Mouse (Mus musculus): ENCODE data around the gene Pias4. TPM values are rescaled to one million over a fixed set of nuclear protein-coding genes. Genes with fewer than 3 reads are reported as not detected.
A peak's percentile ranks its signal among the peaks of the same experiment; 100 is the strongest.
"Not testable (repeated sequence)": the region's sequence is repeated elsewhere in the genome, so short reads cannot be mapped to it uniquely, and the experiment has no call there.

Gene Pias4
- total RNA-seq (2021) = 10 to 100 TPM; 25.9 to 28.1 TPM
- long read RNA-seq, experiment 1, transcript Pias4-201 (11 exons, 2,571 nt) = major isoform, 19 of 25 reads
- long read RNA-seq, experiment 1, partial matches to known transcripts = 4 of 25 reads
- long read RNA-seq, experiment 1, other reads (novel, unspliced or antisense) = 2 of 25 reads
- long read RNA-seq, experiment 2, transcript Pias4-201 (11 exons, 2,571 nt) = major isoform, 30 of 42 reads
- long read RNA-seq, experiment 2, partial matches to known transcripts = 3 of 42 reads
- long read RNA-seq, experiment 2, other reads (novel, unspliced or antisense) = 8 of 42 reads

DNA sequence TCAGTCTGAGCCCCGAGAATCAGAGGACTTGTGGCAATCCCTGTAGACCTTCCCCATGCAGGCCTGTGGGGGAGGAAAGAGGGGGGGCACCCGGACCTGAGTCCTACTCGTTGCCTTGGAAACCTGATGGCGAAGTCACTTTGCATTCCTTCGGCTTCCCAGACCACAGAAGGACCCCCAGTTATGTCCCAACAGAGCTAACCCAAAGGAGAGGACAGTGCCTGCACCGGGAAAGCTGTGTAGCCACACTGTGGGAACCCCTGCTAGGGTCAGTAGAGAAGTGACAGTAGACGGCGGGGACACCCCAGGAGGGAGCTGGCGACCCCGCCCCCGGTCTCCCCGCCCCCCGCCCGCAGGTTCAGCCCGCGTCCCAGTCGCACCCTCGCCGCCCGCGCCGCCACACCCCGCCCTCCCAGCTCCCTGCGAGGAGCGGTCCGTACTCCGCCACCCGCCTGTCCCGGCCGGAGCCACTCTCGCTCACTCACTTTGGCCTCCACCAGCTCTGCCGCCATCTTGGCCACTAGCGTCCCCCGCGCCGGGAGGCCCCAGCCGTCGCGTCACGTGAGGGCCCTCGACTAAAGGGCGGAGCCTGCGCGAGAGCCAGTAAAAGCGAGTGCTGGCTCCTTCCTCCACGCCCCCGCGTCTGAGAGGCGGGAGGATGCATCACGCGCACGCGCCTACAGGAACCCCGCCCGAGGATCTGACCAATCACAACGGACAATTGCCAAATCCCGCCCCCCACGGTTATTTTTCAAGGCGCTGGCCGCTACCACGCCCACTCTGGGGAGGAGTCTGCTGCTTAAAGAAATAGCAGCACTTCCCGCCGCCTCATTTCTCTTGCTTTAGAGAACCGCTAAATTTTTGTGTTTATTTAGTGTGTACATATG, at the start of gene Pias4:
Gene Pias4 (minus strand): TSS at position 724 of the 887 bp plus-strand sequence.
- DNase-seq (ENCODE audit: low spot score in 2 of 2) = peak; percentile 100

DNA sequence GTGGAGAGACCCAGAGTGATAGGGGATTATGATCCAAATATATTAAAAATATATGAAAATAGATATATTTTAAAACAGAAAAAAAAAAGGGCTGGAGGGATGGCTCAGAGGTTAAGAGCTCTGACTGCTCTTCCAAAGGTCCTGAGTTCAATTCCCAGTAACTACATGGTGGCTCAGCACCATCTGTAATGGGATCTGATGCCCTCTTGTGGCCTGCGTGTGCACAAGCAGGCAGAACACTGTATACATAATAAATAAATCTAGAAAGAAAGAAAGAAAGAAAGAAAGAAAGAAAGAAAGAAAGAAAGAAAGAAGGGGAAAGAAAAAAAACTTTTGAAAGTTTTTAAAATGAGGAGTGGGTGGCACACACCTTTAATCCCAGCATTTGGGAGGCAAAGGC, 49.5 kb upstream of the Pias4 start:
- DNase-seq (ENCODE audit: low spot score in 2 of 2) = not testable (repeated sequence)

DNA sequence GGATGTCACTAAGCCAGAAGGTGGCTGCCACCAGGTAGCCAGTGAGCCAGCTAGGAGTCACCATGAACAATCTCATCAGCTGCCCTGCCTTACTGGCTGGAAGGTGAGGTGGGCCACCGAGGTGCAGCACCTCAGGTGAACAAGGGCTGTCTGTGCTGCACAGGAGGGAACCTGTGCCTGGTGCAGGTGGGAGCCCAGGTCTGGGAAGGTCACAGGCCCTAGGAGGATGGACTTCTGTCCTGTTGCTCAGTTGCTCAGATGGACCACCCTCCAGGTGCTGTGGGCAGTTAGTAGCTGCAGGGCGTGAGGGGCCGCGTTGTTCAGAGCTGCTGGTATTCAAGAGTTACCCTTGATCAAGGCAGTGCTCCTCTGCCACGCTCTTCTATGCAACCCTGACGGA, 49.1 kb upstream of the Pias4 start:
- no peak for DNase-seq (ENCODE audit: low spot score in 2 of 2)

DNA sequence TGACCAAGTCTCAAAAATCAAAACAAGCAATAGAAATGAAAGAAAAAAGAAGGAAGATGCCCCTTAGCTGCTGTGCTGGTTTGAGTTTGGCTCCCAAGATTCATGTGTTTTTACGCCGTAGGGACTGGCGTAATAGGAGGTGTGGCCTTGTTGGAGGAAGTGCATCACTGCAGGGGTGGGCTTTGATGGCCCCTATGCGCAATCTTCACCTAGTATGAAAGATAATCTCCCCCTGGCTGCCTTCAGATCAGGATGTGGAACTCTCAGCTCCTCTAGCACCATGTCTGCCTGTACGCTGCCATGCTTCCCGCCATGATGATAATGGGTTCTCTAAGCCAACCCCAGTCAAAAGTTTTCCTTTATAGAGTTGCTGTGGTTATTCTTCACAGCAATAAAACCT, 48.5 kb upstream of the Pias4 start:
- no peak for DNase-seq (ENCODE audit: low spot score in 2 of 2)

DNA sequence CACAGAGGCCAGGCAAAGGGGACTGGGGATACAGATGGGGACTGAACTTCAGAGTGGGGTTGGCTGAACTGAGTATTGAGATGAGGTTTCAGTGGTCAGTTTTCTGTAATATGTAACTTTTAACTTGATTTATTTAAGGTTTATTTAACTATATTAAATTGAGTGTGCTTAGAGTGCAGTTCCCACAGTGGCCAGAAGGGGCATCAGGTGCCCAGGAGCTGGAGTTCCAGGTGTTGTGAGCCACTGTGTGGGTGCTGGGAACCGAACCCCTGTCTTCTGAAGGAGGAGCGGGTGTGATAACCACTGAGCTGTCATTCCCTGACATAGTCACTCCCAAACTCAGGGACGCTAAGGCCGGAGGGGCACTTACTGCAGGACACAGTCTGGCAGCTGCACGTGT, 42.4 kb upstream of the Pias4 start:
- DNase-seq (ENCODE audit: low spot score in 2 of 2) = no peak

DNA sequence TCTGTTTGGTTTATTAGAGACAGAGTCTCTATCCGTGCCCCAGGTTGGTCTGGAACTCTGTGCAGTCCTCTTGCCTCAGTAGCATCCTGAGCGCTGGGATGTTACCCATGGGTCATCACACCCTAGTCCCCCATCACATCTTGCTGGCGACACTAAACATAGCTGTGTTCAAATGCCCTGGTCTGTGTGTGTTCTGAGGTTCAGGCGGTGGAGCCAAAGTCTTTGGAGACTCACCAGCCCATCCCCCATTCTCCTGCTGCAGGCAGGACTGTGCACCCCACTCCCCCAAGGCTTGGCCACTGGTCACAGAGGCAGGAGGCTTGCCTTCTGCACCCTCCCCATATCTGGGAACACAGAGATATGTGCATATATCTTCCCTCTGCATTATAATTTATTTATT, 36.4 kb upstream of the Pias4 start:
- DNase-seq (ENCODE audit: low spot score in 2 of 2) = no peak

DNA sequence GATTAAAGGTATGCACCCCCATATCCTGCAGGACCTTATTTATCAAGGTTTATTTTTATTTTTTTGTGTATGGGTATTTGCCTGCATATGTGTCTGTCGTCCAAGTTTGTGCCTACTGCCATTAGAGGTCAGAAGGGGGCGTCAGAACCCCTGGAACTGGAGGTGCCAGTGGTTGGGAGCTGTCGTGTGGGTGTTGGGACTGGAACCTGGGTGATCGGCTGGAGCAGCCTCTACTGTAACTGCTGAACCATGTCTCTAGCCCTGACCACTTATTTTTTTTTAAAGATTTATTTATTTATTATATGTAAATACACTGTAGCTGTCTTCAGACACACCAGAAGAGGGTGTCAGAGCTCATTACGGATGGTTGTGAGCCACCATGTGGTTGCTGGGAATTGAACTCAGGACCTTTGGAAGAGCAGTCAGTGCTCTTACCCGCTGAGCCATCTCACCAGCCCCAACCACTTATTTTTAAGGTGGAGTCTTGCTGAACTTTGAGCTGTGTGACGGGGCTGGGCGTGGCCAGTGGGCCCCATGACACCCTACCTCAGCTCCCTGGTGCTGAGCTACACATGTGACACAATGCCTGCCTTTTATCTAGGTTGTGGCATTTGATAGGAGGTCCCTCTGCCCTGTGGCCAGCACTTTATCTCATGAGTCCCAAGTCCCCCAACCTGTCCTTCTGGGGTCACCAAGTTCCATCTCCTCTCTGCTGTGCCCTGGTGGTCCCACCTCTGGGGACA, 35.4 kb upstream of the Pias4 start:
- no peak for DNase-seq (ENCODE audit: low spot score in 2 of 2)

DNA sequence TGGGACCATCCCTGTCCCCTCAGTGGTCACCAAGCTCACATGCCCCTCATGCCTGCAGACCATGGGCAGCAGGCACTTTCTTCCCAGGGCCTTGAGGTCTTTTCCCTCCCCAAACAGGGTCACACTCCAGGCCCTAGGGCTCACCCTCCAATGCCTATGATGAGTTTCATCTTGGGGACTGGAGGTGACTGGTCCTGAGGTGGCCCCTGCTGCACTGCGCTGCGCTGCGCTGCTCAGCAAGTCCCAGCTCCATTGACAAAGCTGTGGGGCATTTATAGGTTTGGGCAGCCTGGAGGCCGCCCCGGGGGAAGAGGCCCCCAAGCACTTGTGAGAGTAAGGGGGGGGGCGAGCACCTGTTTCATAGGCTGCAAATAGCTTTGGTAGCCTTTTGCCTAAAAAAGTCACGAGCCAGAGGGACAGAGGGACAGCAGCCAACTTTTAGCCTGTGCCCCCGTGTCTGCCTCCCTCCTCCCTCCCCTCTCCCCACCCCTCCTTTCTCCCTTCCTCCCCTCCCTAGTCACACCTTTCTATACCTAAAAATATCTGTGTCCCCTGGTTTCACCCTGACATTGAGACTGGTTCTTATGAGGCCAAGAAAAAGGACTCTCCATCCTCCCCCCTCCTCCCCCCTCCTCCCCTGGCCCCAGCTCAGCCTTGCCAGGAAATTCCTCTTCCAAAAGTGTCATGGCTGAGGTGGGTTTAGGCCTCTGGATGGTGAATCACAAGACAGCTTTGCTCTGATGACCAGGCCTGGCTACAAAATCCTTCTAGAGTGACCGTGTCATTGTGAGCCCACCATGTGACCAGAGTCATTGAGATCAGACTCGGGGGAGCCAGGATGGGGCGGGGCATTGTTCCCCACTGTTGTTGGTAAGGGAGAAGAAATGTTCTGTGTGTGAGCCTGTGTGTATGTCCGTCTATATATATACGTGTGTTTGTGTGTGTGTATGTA, 34.4 kb upstream of the Pias4 start, which contains the start of gene Nmrk2:
Gene Nmrk2 (minus strand): TSS at position 245 of the 952 bp plus-strand sequence.
- DNase-seq (ENCODE audit: low spot score in 2 of 2) = no peak

DNA sequence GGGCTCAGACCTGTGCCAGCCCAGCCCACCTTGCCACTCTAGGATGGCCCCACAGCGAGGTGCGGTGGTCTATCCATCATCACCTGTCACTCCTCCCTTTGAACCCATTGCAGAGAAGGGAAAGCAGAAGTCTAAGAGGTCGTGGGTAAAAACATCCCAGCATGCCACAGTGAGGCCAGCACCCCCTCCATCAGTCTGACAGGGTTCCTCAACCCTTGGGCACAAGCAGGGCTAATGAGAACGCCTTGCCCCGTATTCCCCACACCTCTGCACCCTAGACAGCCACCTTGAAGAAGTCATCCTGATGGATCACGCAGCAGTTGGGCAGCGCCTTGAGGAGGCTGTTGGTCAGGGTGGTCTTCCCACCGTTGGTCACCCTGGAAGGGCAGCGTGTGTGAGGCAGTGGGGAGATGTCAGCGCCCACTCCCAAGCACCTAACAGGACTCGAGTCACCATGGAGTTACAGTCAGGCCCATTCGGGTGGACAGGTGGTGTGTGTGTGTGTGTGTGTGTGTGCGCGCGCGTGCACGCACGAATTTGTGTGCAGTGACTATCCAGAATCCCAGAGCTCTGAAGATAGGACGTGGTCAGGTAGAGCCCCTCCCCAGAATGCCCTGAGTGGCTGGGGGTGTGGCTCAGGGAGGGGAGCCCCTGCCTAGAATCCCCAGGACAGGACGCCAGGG, 33.0 kb upstream of the Pias4 start:
- DNase-seq (ENCODE audit: low spot score in 2 of 2) = no peak

DNA sequence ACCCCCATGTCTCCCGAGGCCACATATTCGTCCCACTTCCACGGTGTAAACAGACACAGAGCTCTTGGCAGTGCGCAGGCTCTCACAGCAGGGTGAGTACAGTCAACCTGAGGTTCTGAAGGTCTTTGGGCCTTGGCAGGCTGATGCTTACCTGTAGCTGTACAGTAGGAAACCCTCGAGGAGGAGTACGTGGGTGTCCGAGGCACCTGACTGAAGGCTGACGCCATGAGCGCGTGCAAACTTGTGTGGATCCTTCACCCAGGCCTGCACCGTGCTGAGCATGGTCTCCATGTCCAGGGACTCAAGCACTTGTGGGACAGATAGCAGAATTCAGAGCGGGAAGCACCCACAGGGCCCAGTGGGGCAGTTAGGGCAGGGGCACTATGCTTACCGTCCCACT, 32.4 kb upstream of the Pias4 start:
- DNase-seq (ENCODE audit: low spot score in 2 of 2) = no peak

DNA sequence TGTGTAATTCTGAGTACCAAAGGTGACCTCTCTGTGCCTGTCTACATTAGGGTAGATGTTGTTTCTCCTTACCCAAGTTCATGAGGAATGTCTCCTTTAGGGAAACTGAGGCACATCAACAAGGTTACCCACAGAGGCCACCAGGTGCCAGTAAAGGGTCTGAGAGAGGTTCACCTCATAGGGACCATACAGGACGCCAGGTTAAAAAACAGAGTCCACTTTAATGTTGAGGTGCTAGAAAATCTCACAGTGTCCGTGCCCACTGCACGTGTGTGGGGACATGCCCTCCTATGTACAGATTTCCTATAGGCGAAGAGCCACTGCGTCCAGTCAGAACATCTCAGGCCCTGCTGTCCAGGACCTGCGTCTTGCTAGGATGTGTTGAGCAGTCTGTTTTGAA, 31.3 kb upstream of the Pias4 start:
- DNase-seq (ENCODE audit: low spot score in 2 of 2) = no peak

DNA sequence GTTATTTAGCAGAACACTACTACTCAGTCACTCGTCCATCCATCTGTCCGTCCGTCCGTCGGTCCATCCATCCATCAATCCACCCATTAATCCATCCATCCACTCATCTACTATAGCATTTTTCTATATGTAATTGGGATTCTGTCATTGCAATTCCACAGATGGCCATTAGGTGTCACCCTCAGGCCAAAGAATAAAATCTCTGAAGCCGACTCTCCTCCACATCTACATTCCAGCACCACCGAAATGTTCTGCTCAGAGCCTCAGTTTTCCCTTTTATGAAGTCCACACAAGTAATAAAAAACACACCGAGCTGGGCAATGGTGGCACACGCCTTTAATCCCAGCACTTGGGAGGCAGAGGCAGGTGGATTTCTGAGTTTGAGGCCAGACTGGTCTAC, 30.5 kb upstream of the Pias4 start:
- peak in 1 of 2 experiments; percentile 74 for DNase-seq (ENCODE audit: low spot score in 2 of 2)

DNA sequence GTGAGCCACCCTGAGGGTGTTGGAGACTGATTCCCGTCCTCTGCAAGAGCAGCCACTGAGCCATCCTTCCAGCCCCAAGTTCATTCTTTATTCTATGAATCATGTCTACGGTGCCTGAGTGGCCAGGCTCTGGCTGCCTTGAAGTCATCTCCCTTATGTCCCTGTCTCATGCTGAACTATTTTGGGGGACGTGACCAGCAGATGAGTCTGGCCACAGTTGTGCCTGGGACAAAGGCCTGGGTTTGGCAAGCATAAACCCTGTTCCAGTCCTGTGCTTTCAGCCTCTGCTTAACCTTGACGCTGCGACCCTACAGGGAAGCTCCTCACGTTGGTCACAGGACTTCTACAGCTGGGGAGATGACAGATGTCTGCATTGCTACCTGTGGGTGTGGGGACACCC, 29.6 kb upstream of the Pias4 start:
- DNase-seq (ENCODE audit: low spot score in 2 of 2) = no peak

DNA sequence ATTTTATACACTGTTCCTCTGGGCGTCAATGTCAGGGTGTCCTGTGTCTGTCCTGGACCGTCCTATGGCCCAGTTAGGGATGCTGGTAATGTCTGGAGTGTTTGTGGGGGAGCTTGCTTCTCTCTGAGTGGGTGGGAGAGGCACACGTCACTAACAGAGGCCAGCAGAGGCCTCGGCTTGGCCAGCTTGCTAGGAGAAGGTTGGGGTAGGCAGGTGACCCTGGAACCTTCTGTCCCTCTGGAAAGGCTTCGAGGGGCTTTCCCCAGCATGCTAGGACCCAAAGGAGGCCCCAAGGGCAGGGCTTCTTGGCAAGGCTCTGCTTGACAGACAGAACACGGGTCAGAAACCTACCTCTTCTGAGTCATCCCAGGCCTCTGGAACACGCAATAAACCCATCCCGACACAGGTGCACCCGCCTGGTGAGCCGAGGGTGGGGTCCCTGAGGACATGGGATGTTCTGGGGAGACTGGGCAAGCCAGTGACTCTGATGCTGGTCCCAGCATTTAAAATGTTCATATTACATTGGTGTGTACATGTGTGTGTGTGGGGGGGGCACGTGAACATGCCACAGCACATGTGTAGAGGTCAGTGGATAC, 28.8 kb upstream of the Pias4 start:
- no peak for DNase-seq (ENCODE audit: low spot score in 2 of 2)

DNA sequence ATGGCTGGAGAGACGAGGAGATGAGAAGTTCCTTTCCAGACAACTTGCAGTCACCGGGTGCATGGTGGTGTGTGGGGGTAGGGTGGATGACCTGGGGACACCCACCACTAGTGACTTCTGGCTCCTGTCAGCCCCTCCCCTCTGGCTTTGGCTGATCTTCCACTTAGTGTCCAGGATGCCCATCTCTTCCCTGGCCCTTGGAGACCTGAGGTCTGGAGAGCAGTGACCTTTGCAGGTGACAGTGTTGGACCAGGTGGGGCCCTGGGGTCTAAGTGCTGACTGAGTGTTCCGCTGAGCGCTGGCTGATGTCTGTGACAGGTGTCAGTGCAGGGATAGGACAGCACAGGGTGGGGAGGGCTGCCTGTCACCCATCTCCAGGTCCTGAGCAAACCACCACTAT, 27.6 kb upstream of the Pias4 start:
- no peak for DNase-seq (ENCODE audit: low spot score in 2 of 2)

DNA sequence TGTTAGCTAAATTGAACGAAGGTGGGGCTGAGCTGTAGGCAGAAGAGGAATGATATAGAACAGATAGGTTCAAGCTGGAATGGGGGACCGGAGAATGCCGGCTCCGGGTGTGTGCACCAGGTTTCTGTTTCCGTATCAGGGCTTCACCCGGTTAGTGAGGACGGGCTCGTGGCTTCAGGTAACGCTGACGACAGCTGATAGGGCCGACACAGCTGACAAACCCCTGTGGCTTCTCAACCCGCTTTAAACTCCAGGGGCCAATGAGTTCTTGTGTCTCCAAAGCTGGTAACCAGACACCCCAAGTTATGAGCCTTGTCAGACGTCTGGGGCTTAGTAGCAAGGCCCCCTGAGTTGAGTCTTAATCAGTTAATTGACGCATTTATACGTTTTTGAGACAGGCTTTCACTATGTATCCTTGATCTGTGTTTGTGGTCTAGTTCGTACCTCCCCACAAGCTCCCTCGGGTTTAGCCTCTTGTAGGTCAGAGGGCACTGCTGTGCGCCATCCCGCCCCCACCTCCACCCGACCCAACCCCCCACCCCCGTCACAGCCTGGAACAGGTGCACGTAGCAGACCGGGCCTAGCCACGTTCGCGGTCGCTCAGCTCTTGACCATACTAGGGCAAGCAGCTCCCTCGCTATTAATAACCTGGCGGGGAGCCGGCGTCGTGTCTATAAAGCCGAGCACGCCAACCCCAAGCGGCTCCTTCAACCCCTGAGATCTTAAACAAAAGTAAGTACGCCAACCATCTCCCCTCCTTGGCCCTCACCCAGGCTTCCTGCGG, 26.5 kb upstream of the Pias4 start:
- DNase-seq (ENCODE audit: low spot score in 2 of 2) = no peak

DNA sequence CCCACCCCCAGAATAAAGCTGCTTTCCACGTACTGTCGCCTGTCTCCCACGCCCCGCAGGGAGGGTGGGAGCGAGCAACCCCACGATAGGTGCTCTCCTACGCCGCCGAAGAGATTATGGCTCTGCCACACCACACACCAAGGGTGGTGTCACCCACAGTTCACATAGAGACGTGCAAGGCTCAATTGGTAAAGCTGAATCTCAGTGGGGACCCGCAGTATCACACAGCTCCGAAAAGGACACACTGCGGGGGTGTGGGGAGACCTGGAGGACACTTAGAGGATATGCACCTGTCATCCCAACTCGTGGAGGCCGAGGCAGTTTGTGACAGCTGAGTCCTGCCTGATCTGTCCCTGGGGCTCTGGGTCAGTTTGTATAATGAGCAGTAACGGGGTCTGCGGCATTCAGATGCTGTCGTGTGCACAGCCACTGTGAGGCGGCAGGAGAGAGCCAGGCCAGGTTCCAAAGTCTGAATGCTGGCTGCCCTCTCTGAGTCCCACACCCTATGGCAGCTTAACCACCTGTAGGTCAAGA, 25.3 kb upstream of the Pias4 start:
- DNase-seq (ENCODE audit: low spot score in 2 of 2) = no peak

DNA sequence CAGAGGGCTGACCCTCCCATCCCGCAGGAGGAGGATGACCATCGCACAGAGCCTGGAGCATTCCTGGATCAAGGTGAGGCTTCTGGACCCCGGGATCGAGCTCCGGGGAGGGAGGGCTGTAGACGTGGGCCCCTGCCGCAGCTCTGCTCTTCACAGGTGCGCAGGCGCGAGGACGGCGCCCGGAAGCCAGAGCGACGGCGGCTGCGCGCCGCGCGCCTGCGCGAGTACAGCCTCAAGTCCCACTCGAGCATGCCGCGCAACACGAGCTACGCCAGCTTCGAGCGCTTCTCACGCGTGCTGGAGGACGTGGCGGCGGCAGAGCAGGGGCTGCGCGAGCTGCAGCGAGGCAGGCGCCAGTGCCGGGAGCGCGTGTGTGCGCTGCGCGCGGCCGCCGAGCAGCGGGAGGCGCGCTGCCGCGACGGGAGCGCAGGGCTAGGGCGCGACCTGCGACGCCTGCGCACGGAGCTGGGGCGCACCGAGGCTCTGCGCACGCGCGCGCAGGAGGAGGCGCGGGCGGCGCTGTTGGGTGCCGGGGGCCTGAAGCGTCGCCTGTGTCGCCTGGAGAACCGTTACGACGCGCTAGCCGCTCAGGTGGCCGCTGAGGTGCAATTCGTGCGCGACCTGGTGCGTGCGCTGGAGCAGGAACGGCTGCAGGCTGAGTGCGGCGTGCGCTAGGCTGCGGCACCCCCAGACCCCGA, 24.7 kb upstream of the Pias4 start:
- DNase-seq (ENCODE audit: low spot score in 2 of 2) = peak; percentile 88 to 89

Measured in layer of hippocampus, postnatal 14 days (tissue).